Mouse (Mus musculus): ENCODE measurements at regions not wholly inside any gene's neighbourhood (a gene's known extent, or its start where the extent isn't known, plus 50 kb on each side); places are given as distances from the start of the nearest gene placed in this dataset.

DNA sequence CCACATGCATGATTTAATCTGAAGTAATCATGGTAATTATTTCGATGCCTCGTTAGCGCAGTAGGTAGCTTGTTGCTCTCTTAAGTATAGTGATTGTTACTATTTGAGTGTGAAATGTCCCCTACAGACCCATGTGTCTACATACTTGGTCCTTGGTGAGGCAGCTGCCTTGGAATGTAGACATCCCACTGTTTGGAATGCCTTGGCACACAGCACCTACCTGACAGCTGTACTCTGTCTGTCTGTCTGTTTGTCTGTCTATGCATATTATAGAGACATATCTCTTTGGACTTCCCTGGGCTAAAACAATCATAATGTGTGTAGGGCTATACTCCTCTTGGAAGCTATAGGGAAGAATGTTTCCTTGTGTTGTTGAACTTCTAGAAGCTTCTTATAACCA is 83.7 kb upstream of the Runx3 start:
- no peak for DNase-seq

- DNase-seq, result peak; percentile 49
Observed at GRCm38 (mm10) chr4:135039234-135039633, 81.2 kb upstream of the Runx3 start.

GRCm38 (mm10) chr4:135041921-135042320 is 78.5 kb upstream of the Runx3 start:
- no peak for DNase-seq

- DNase-seq, result no peak
Observed at GRCm38 (mm10) chr4:135042501-135042900, 78.0 kb upstream of the Runx3 start.

GRCm38 (mm10) chr4:135045054-135045453 is 75.4 kb upstream of the Runx3 start:
- DNase-seq, result no peak

- no peak for DNase-seq
Observed at GRCm38 (mm10) chr4:135046619-135047018, 73.8 kb upstream of the Runx3 start.

DNA sequence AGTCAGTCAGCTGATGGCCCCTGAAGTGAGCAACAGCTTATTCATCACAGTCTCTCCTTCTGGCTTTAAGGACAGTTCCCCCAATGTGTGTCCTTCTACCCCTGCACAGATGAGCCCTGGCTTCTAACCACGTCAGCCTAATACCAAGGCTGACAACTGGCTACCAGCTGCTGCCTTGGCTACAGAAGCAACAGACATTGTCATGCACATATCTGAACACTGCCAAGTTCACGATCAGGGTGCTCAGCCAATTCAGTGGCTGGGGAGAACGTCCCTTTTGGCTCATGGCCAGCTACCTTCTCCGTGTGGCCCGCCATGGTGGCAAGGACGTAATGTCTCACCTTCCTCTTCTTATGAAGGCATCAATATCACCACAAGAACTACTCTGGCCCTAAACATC is 73.2 kb upstream of the Runx3 start:
- DNase-seq, result no peak

- DNase-seq, result no peak
Observed at GRCm38 (mm10) chr4:135047771-135048170, 72.7 kb upstream of the Runx3 start.

DNA sequence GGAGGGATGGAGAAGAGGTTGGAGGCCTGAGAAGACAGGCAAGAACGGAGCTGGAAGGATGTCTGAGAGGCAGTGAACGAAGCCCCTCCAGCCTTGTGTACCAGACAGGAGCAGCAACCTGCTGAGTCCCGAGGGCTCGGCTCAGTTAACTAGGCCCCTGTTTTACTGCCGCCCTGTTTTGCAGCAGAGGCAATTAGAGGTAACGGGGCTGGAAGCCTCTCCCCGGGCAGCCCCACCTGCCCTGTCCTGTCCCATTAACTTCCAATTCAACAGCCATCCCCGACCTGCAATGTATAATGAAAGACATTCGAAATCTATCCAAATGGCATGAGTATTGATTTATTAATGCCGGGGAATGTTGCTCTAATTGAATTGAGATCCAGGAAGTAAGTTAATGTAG is 70.5 kb upstream of the Runx3 start:
- DNase-seq, result no peak

GRCm38 (mm10) chr4:135051466-135051865 is 69.0 kb upstream of the Runx3 start:
- DNase-seq, result no peak

DNA sequence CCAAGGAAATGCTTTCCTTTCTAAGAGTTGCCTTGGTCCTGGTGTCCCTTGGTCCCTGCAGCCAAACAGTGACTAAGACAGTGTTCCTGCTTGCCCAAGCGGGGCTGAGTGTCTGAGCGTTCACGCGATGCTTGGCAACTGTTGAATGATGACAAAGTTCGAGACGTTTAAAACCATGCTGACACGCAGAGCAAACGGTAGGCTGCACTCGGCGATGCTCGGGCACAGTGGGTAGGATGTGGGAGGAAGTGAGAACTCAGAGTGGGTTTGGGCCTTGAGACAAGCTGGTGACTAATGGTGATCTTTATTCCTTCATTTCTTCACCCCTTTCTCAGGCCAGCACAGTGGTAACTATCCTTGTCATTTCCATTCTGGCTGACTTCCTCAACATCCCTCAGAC is 66.9 kb upstream of the Runx3 start:
- DNase-seq, result no peak

- no peak for DNase-seq
Observed at GRCm38 (mm10) chr4:135054353-135054752, 66.1 kb upstream of the Runx3 start.

GRCm38 (mm10) chr4:135056371-135056770 is 64.1 kb upstream of the Runx3 start:
- DNase-seq, result no peak

GRCm38 (mm10) chr4:135057286-135057685 is 63.2 kb upstream of the Runx3 start:
- no peak for DNase-seq

DNA sequence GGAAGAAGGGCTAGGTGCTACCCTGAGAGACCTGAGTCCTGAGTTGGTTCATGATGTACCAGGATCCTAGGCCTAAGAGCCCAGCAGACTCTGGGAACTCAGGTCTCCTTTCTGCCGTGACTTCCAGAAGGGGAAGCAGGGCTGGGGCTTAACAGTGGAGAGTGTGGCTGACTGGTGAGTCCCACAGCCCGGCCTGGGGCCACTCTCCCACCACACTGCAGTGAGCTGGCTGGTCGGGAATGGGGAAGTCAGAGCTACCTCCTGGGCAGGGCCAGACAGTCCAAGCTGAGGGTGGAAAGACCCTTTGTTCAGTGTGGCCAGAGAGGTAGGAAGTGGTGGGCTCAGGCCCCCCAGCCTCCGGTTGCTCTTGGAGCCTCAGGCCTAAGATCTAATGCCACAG is 61.6 kb upstream of the Runx3 start:
- no peak for DNase-seq

GRCm38 (mm10) chr4:135061030-135061743 is 59.3 kb upstream of the Runx3 start:
- DNase-seq, result no peak

GRCm38 (mm10) chr4:135066766-135067479 is 53.5 kb upstream of the Runx3 start:
- DNase-seq, result peak; percentile 96

GRCm38 (mm10) chr4:135067805-135068204 is 52.6 kb upstream of the Runx3 start:
- DNase-seq, result no peak

DNA sequence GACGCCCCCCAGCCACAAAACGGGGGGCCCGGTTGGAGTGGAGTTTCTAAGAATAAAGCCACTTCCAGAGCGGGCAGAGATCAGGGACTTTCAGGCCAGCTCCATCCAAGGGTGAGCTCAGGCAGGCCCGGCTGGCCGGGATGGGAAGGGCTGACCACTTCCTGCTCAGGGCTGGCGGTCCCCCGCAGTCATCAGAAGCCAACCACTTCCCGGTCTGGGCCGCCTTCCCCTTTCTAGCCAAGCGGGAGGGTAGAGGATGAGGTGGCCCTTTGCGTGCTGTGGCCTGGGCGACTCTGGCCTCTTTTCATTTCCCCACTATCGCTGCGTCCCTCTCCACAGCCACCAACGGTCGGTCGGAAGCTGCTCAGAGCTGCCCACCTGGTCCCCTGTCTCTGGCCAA is 50.6 kb upstream of the Runx3 start:
- peak; percentile 47 for DNase-seq
